Mouse (Mus musculus) stomach, embryonic 14.5 days (tissue): ENCODE data around the gene Ssc5d. TPM values are rescaled to one million over a fixed set of nuclear protein-coding genes. Genes with fewer than 3 reads are reported as not detected.

Source experiments
- ATAC-seq: fragments of 200-750 bp; cut with Nextera tagmentation; 2 replicates; pipeline ENCODE4 v1.8.0; 2017; ENCODE audit warnings: low read depth, moderate TSS enrichment; ENCODE audit not compliant: insufficient number of reproducible peaks, insufficient read depth, low FRiP score
- H3K27ac ChIP-seq: fragments of 300-500 bp; sonication (generic); 2 replicates; pipeline ENCODE4 v1.5.1; 2014; ENCODE audit warnings: mild to moderate bottlenecking, low read length, moderate library complexity, mixed read lengths
- H3K27me3 ChIP-seq: fragments of 300-500 bp; sonication (generic); 2 replicates; pipeline ENCODE4 v1.6.1; 2014; ENCODE audit warnings: low read length, control low read depth, mixed read lengths; ENCODE audit not compliant: control insufficient read depth, insufficient read depth
- H3K36me3 ChIP-seq: fragments of 300-500 bp; sonication (generic); 2 replicates; pipeline ENCODE4 v1.6.1; 2014; ENCODE audit warnings: mild to moderate bottlenecking, control low read depth, low read length, moderate library complexity, mixed read lengths; ENCODE audit not compliant: control insufficient read depth, insufficient read depth
- H3K4me1 ChIP-seq: fragments of 300-500 bp; sonication (generic); 2 replicates; pipeline ENCODE4 v1.6.1; 2014; ENCODE audit warnings: low read length, control low read depth, mixed read lengths; ENCODE audit not compliant: control insufficient read depth, insufficient read depth
- H3K4me2 ChIP-seq: fragments of 300-500 bp; sonication (generic); replicated peaks from 2 replicates; pipeline ENCODE4 v1.6.1; 2014; ENCODE audit warnings: low read depth, low read length, control low read depth
- H3K4me3 ChIP-seq: fragments of 300-500 bp; sonication (generic); 2 replicates; pipeline ENCODE4 v1.5.1; 2014; ENCODE audit warnings: low read depth, low read length, control low read depth
- H3K9ac ChIP-seq: fragments of 300-500 bp; sonication (generic); replicated peaks from 2 replicates; pipeline ENCODE4 v1.6.1; 2014; ENCODE audit warnings: low read depth, mild to moderate bottlenecking, control low read depth, low read length, moderate library complexity, mixed read lengths
- H3K9me3 ChIP-seq: fragments of 300-500 bp; sonication (generic); 2 replicates; pipeline ENCODE4 v1.6.1; 2016; ENCODE audit warnings: low read depth, low read length, control low read depth; ENCODE audit not compliant: control insufficient read depth
- WGBS: fragments of 180-500 bp; shearing (Covaris S2); extraction: QIAGEN DNeasy Blood & Tissue Kit; methylation state at CpG from one replicate; pipeline ENCODE4 v1.1.7; 2014; 5-methylcytosine and 5-hydroxymethylcytosine counted together
- polyA plus RNA-seq: library from polyadenylated mRNA; unstranded; fragments of >200 nt; fragmentation: Nextera tagmentation; extraction: Ambion mirVana; gene quantifications from 2 replicates; pipeline ENCODE4 v1.2.1, GENCODE M21; 2014

Gene Ssc5d
- polyA plus RNA-seq, 1 experiment from 2014 or later: 3.9 TPM

DNA sequence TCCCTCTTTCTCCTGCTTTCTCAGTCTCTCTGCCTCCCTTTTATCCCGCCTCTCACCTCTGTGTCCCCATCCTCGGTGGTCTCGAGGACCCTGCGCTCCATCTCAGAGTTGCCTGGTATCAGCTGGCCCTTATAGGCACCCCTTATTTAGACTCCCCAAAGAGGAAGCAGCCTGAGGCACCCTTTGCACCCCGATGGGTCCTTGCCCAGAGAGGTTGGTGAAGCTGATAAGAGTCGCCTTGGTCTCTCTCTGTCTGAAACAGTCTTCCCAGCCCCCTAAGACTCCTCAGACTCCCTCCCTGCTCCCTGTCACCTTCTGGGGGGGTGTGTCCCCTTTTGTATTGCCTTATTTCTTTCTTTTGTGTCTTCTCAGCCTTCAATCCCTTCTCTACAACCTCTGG lies 45.5 kb downstream of the Ssc5d start, which contains the start of gene Sbk3:
TSS of gene Sbk3 (minus strand) at position 101 of the 400 bp plus-strand sequence.
- no peak within 1 kb of the TSS for H3K27ac ChIP-seq

DNA sequence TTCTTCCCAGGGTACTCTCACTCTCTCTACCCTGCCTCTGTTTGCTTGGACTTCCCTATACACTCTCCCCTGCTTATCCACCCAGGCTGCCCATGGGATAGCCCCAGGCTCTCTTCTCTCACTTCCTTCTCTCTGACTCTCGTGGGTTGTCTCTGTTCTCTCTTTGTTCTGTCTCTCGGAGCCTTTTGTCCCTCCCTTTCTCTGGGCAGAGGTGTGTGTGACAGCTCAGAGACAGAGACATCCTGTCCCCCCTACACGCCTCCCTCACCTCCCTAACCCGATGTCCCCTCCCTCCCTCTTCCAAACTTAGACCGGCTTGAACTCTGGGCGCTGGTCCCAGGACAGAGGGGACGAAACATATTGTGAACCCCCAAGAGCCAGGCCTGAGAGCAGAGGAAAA lies 46.1 kb downstream of the Ssc5d start:
- H3K36me3 ChIP-seq: no peaks in the 10 kb centered on the region
- no peak overlapping the region for H3K27ac ChIP-seq
- no peak overlapping the region for H3K9ac ChIP-seq
- no peak for ATAC-seq
- no peak overlapping the region for H3K4me3 ChIP-seq
- H3K27me3 ChIP-seq: no peaks in the 10 kb centered on the region
- 13% methylated on average over 7 of the region's 7 CpGs for WGBS
- H3K4me2 ChIP-seq: no peak overlapping the region
- no peaks in the 10 kb centered on the region for H3K9me3 ChIP-seq
- H3K4me1 ChIP-seq: no peaks in the 10 kb centered on the region

More for the DNA sequence above, 45.5 kb downstream of the Ssc5d start, which contains the start of gene Sbk3:
- Histone ChIP-seq H3K9ac (no peak within 1 kb of the TSS), H3K4me1 (no peaks in the 10 kb centered on the region), H3K9me3 (no peaks in the 10 kb centered on the region), H3K27me3 (no peaks in the 10 kb centered on the region), H3K4me2 (no peak within 1 kb of the TSS), H3K4me3 (no peak within 1 kb of the TSS), H3K36me3 (no peaks in the 10 kb centered on the region)
- WGBS: 40% methylated on average over 6 of the region's 6 CpGs
- ATAC-seq: no peak

- Histone ChIP-seq H3K27me3 (no peaks in the 10 kb centered on the region), H3K4me2 (no peak overlapping the region), H3K4me3 (no peak overlapping the region), H3K36me3 (no peaks in the 10 kb centered on the region), H3K4me1 (no peaks in the 10 kb centered on the region), H3K9ac (no peak overlapping the region), H3K27ac (no peak overlapping the region), H3K9me3 (no peaks in the 10 kb centered on the region)
- WGBS: 72% methylated on average over 18 of the region's 18 CpGs
- no peak for ATAC-seq
Observed at GRCm38 (mm10) chr7:4972321-4973047, 46.9 kb downstream of the Ssc5d start.

DNA sequence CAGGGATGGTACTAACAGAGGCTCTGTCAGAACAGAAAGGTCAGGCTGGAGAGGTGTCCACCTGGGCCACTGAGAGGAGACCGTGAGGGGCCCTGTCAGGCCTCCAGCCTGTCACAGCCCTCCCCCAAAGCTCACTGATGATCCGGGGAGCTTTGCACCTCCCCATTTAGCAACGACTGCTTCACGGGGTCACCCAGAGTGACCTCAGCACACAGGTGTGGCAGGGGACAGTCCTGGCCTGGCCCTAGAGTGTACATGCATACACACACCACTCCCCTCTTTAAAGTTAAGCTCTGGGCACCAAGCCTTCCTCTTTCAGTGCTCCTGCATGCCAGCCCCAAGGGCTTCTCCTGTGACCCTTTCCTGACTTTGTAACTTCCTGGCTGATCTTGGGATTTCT lies 49.9 kb downstream of the Ssc5d start:
- WGBS: 52% methylated on average over 4 of the region's 4 CpGs
- ATAC-seq: no peak
- no peaks in the 10 kb centered on the region for H3K9me3 ChIP-seq
- H3K4me2 ChIP-seq: no peak overlapping the region
- no peaks in the 10 kb centered on the region for H3K36me3 ChIP-seq
- no peak overlapping the region for H3K27ac ChIP-seq
- H3K4me1 ChIP-seq: no peaks in the 10 kb centered on the region
- H3K4me3 ChIP-seq: no peak overlapping the region
- H3K27me3 ChIP-seq: no peaks in the 10 kb centered on the region
- no peak overlapping the region for H3K9ac ChIP-seq

GRCm38 (mm10) chr7:4976832-4977231 lies 51.2 kb downstream of the Ssc5d start:
- no peaks in the 10 kb centered on the region for H3K9me3 ChIP-seq
- no peak for ATAC-seq
- no peak overlapping the region for H3K27ac ChIP-seq
- no peaks in the 10 kb centered on the region for H3K4me1 ChIP-seq
- 88% methylated on average over 7 of the region's 7 CpGs for WGBS
- no peaks in the 10 kb centered on the region for H3K27me3 ChIP-seq
- no peaks in the 10 kb centered on the region for H3K36me3 ChIP-seq
- H3K4me3 ChIP-seq: no peak overlapping the region
- no peak overlapping the region for H3K4me2 ChIP-seq
- H3K9ac ChIP-seq: no peak overlapping the region

GRCm38 (mm10) chr7:4988250-4988649 lies 62.7 kb downstream of the Ssc5d start:
- no peak for ATAC-seq
- no peaks in the 10 kb centered on the region for H3K4me1 ChIP-seq
- H3K4me2 ChIP-seq: no peak overlapping the region
- peaks cover 9% of the 10 kb centered on the region for H3K36me3 ChIP-seq
- H3K27ac ChIP-seq: no peak overlapping the region
- 61% methylated on average over 2 of the region's 2 CpGs for WGBS
- H3K9me3 ChIP-seq: no peaks in the 10 kb centered on the region
- no peaks in the 10 kb centered on the region for H3K27me3 ChIP-seq
- no peak overlapping the region for H3K4me3 ChIP-seq
- H3K9ac ChIP-seq: no peak overlapping the region

DNA sequence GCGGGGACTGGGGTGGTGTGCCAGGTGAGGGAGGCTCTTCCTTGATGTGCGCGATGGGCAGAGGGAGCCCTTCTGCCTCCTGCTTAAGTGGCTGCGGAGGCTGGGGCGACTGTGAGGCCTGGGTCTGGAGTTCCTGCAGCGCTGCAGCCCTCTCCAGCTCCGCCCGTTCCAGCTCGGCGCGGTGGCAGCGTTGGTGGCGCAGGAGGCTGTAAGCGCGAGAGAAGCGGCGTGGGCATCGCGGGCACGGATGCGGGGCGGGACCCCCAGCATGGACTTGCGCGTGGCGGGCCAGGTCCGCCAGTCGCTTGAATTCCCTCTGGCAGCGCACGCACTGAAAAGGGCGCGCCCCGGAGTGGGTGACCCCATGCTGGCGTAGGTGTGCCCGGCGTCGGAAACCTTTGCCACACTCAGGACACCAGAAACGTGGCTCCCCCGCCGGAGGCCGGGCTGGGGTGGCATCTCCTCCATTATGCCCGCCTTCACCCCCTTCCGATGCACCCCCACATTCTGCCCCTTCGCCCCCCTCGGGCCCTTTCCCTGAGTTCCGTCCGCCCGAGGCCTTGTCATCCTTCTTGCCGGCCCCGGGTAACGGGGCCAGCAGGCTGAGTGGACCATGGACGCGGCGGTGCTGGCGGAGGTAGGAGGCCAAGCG lies 67.9 kb downstream of the Ssc5d start:
- peaks cover 12% of the 10 kb centered on the region; the same call in 1 of the 2 replicates for H3K9me3 ChIP-seq
- no peak overlapping the region for H3K9ac ChIP-seq
- no peak overlapping the region for H3K4me2 ChIP-seq
- no peak for ATAC-seq
- H3K36me3 ChIP-seq: peaks cover 17% of the 10 kb centered on the region
- no peak overlapping the region for H3K27ac ChIP-seq
- H3K4me3 ChIP-seq: no peak overlapping the region
- no peaks in the 10 kb centered on the region; the same call in 1 of the 2 replicates for H3K4me1 ChIP-seq
- 53% methylated on average over 52 of the region's 55 CpGs for WGBS
- H3K27me3 ChIP-seq: no peaks in the 10 kb centered on the region

DNA sequence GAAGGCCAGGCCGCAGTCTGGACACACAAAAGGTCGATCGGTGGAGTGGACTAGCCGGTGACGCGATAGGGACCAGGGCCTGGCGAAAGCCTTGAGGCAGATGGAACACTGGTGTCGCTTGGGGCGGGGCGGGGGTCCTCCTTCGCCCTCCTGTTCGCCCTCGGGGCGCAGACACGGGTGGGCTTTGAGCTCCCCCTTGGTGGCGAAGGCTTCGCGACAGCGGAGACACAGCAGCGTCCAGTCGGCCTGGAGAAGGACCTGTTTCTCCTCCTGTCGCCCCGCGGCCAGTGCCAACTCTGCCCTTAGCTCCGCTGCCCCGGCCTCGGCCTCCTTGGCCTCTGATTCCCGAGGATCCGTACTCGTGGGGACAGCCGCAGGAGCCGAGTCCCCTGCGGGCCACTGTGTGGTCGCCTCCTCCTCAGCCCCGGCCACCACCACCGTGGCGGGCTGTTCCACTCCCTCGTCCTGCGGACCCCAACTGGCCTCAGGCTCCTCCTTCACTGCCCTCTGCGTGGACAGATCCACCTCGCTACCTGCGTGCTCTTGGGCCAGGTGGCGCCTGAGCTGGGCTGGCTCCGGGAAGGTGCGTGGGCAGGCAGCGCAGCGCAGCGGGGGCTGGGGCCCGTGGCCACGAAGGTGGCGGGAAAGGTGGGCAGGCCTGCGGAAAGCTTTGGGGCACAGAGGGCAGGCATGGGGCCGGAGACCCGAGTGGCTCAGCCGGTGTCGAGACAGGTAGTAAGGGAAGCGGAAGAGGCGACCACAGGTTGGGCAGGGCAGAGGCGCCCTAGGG lies 68.6 kb downstream of the Ssc5d start:
- Histone ChIP-seq H3K9ac (no peak overlapping the region), H3K4me2 (peak overlapping the region; percentile 45; the same call in 1 of the 2 replicates), H3K4me3 (no peak overlapping the region; the same call in 1 of the 2 replicates), H3K36me3 (peaks cover 17% of the 10 kb centered on the region), H3K27me3 (no peaks in the 10 kb centered on the region), H3K9me3 (peaks cover 12% of the 10 kb centered on the region; the same call in 1 of the 2 replicates), H3K4me1 (no peaks in the 10 kb centered on the region; the same call in 1 of the 2 replicates), H3K27ac (no peak overlapping the region)
- no peak for ATAC-seq
- WGBS: 60% methylated on average over 50 of the region's 59 CpGs
